Mouse (Mus musculus) cerebellum, adult 2 months (tissue): ENCODE measurements around the gene Tln2. TPM values are rescaled to one million over a fixed set of nuclear protein-coding genes. Genes with fewer than 3 reads are reported as not detected.

Source experiments
- DNase-seq, 2 experiments: peaks; one replicate each; pipeline ENCODE4 v3.0.0; 2021
- H3K27ac ChIP-seq: fragments of 200-500 bp; 2 replicates; pipeline ENCODE4 v1.5.1; 2012; ENCODE audit warnings: low read length, control low read depth, inconsistent platforms; ENCODE audit not compliant: insufficient read depth
- H3K27me3 ChIP-seq: fragments of 200-500 bp; 2 replicates; pipeline ENCODE4 v1.6.1; 2012; ENCODE audit warnings: inconsistent platforms, mild to moderate bottlenecking, low read length, moderate library complexity; ENCODE audit not compliant: control insufficient read depth, insufficient read depth
- H3K4me1 ChIP-seq: fragments of 200-500 bp; 2 replicates; pipeline ENCODE4 v1.6.1; 2011; ENCODE audit warnings: low read length; ENCODE audit not compliant: control insufficient read depth, insufficient read depth
- H3K4me3 ChIP-seq: fragments of 200-500 bp; replicated peaks from 2 replicates; pipeline ENCODE3; 2011; ENCODE audit warnings: mild to moderate bottlenecking, low read depth, low read length, control low read depth; ENCODE audit not compliant: insufficient read depth
- CTCF ChIP-seq: fragments of 200-500 bp; IDR thresholded peaks from 2 replicates; pipeline ENCODE4 v1.5.1; 2011; ENCODE audit warnings: low read depth, mild to moderate bottlenecking, control low read depth, low read length, moderate library complexity, borderline replicate concordance; ENCODE audit not compliant: insufficient read depth
- POLR2A ChIP-seq: fragments of 200-500 bp; IDR thresholded peaks from 2 replicates; pipeline ENCODE4 v1.6.1; 2011; ENCODE audit warnings: low read length, control low read depth, borderline replicate concordance; ENCODE audit not compliant: insufficient read depth
- WGBS: fragments of 180-500 bp; shearing (Covaris S2); methylation state at CpG from one replicate; pipeline ENCODE4 v1.1.7; 2018; 5-methylcytosine and 5-hydroxymethylcytosine counted together
- polyA plus RNA-seq: library from polyadenylated mRNA; depleted of rRNA; stranded (reverse); fragments of >200 nt; gene quantifications from 2 replicates; pipeline ENCODE4 v1.2.3, GENCODE M21; 2012

Tln2 gene
- polyA plus RNA-seq, 1 experiment, result 28.7 TPM

- 89% methylated on average over 8 of the region's 8 CpGs for WGBS
Observed at GRCm38 (mm10) chr9:67541948-67542347, 17.6 kb downstream of the Tln2 start.

GRCm38 (mm10) chr9:67539776-67540706, 19.5 kb downstream of the Tln2 start:
- Histone ChIP-seq H3K27ac (no peak overlapping the region), H3K4me3 (no peak overlapping the region), H3K4me1 (no peaks in the 10 kb centered on the region), H3K27me3 (no peaks in the 10 kb centered on the region)
- WGBS, result 86% methylated on average over 17 of the region's 17 CpGs
- TF ChIP-seq POLR2A (no peak), CTCF (no peak)
- no peak for DNase-seq

More at GRCm38 (mm10) chr9:67541948-67542347, 17.6 kb downstream of the Tln2 start:
- H3K4me1 ChIP-seq, result no peaks in the 10 kb centered on the region
- H3K27ac ChIP-seq, result no peak overlapping the region
- DNase-seq, result no peak
- H3K27me3 ChIP-seq, result no peaks in the 10 kb centered on the region
- no peak overlapping the region for H3K4me3 ChIP-seq
- no peak for TF ChIP-seq CTCF
- TF ChIP-seq POLR2A, result no peak

GRCm38 (mm10) chr9:67534420-67534819, 25.1 kb downstream of the Tln2 start:
- no peak for TF ChIP-seq CTCF
- no peak for TF ChIP-seq POLR2A
- 40% methylated on average over 7 of the region's 7 CpGs for WGBS

GRCm38 (mm10) chr9:67533260-67533659, 26.2 kb downstream of the Tln2 start:
- Histone ChIP-seq H3K27me3 (no peaks in the 10 kb centered on the region), H3K4me1 (no peaks in the 10 kb centered on the region), H3K27ac (no peak overlapping the region), H3K4me3 (no peak overlapping the region)
- no peak for TF ChIP-seq CTCF
- no peak for TF ChIP-seq POLR2A
- no peak for DNase-seq
- WGBS, result 88% methylated on average over 5 of the region's 5 CpGs

More at GRCm38 (mm10) chr9:67534420-67534819, 25.1 kb downstream of the Tln2 start:
- DNase-seq, result no peak
- Histone ChIP-seq H3K4me3 (no peak overlapping the region), H3K27me3 (no peaks in the 10 kb centered on the region), H3K27ac (no peak overlapping the region), H3K4me1 (no peaks in the 10 kb centered on the region)

GRCm38 (mm10) chr9:67532631-67533030, 26.9 kb downstream of the Tln2 start:
- no peak for DNase-seq
- WGBS, result 77% methylated on average over 1 of the region's 1 CpGs
- Histone ChIP-seq H3K4me1 (no peaks in the 10 kb centered on the region), H3K4me3 (no peak overlapping the region), H3K27ac (no peak overlapping the region), H3K27me3 (no peaks in the 10 kb centered on the region)
- no peak for TF ChIP-seq POLR2A

GRCm38 (mm10) chr9:67529600-67529999, 29.9 kb downstream of the Tln2 start:
- H3K4me1 ChIP-seq, result no peaks in the 10 kb centered on the region
- H3K27ac ChIP-seq, result no peak overlapping the region
- no peaks in the 10 kb centered on the region for H3K27me3 ChIP-seq
- TF ChIP-seq CTCF (no peak), POLR2A (no peak)
- H3K4me3 ChIP-seq, result no peak overlapping the region
- DNase-seq, result no peak
- WGBS, result 85% methylated on average over 5 of the region's 5 CpGs

- no peaks in the 10 kb centered on the region for H3K27me3 ChIP-seq
- no peak for TF ChIP-seq POLR2A
- no peak for TF ChIP-seq CTCF
- no peak overlapping the region for H3K27ac ChIP-seq
- H3K4me3 ChIP-seq, result no peak overlapping the region
- 50% methylated on average over 2 of the region's 2 CpGs for WGBS
- no peak for DNase-seq
- H3K4me1 ChIP-seq, result no peaks in the 10 kb centered on the region
Observed at GRCm38 (mm10) chr9:67527726-67528125, 31.8 kb downstream of the Tln2 start.

GRCm38 (mm10) chr9:67521736-67522135, 37.8 kb downstream of the Tln2 start:
- no peak for DNase-seq
- 20% methylated on average over 4 of the region's 4 CpGs for WGBS
- Histone ChIP-seq H3K27me3 (no peaks in the 10 kb centered on the region), H3K4me3 (no peak overlapping the region), H3K27ac (no peak overlapping the region), H3K4me1 (no peaks in the 10 kb centered on the region)
- TF ChIP-seq CTCF (no peak), POLR2A (no peak)
